Mouse (Mus musculus) liver, adult 2 months (tissue): ENCODE measurements around the gene Bcl2l11.

Source experiments
- CTCF ChIP-seq: fragments of 200-500 bp; IDR thresholded peaks from 2 replicates; pipeline ENCODE4 v1.5.1; 2011; ENCODE audit warnings: low read depth, low read length, control low read depth
- POLR2A ChIP-seq: fragments of 200-500 bp; IDR thresholded peaks from 2 replicates; pipeline ENCODE4 v1.6.1; 2011; ENCODE audit warnings: low read length, control low read depth; ENCODE audit not compliant: insufficient read depth; ENCODE audit errors: extremely low read depth

- TF ChIP-seq CTCF: no peak
- no peak for TF ChIP-seq POLR2A
Observed at GRCm38 (mm10) chr2:128182751-128183150, 56.9 kb downstream of the Bcl2l11 start.
